Mouse (Mus musculus): ENCODE data around the gene Spata48. TPM values are rescaled to one million over a fixed set of nuclear protein-coding genes. Genes with fewer than 3 reads are reported as not detected.

Spata48 gene
- total RNA-seq (2022), result under 1 TPM; 0.62 to 0.91 (median 0.80) TPM

DNA sequence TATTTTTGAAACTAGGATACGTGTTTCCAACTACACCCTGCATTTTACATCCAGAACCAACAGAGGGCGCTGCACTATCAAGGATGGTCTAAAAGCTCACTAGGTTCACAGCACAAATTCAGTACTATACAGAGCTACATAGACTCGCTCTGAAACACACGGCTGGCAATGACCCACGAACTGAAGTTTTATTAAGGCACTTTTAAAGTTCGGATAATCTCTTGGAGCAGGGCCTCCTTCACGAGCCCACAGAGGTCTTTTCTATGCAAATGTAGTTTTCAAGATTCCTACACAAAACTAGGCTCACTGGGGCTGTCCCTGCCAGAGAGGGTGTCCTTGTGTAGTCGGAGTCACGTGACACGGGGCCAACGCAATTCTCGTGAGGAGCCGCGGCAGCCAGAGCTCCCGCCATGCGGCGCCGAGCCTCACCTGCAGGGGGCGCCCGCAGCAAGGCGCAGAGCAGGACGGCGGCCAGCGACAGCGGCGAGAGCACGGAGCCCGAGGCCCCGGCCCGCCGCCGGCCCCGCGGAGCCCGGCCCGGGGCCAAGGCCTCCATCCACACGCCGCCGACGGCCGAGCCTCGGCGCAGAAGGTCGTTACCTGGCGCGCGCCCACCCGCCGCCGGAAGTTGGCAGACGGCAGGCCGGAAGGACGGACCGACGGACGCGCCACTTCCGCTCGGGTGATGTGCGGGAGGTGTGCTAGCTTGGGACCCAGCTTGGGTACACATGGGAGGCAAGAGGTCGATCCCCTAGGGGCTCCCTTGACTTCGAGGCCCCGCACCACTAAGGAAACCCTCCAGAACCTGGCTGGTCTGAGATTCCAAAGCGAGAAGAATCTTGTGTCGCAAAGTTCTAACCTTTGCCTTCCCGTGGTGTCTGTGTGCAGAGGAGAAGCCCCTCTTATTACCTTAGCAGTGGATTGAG, at the start of gene Spata48, which contains the start of gene Zpbp:
Spata48 (plus strand) TSS at position 460 of the 926 bp plus-strand sequence.
Zpbp (minus strand) TSS at position 774 of the 926 bp plus-strand sequence.
- peak; percentile 72 to 85 for DNase-seq (ENCODE audit: low spot score in 2 of 2)

DNA sequence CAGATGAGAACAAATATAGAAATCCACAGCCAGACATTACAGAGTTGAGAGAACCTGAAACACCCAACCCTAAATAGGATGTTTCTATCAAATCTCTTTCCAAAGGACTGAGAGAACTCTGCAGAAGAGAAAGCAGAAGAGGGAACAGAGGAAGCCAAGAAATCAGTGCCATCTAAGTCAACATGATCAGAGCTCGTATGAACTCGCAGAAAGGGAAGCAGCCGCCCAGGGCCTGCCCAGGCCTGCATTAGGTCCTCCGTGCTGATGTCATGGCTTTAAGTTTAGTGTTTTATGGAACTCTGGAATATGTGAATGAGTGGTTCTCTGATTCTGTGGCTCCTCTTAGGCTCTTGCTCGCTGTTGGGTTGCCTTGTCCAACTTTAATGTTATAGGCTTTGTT, 47.7 kb upstream of the Spata48 start:
- no peak for DNase-seq (ENCODE audit: low spot score in 2 of 2)

DNA sequence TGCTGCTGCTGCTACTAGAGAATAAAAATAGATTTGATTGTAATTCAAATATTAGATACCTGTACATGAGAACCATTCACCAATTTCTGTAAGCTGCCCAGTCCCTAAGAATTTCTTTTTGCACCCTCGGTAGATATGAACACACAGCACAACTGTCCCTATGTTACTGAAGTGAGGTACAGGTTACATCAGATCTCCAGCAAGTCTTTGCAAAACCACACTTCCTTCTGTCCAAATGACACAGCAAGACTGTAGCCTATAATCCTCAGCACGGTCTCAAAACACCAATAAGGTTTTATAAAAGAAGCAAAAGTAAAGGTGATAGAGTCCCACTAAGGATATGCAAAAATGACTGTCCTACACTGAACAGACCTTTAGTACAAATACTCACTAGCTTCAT, 44.5 kb upstream of the Spata48 start:
- no peak for DNase-seq (ENCODE audit: low spot score in 2 of 2)

DNA sequence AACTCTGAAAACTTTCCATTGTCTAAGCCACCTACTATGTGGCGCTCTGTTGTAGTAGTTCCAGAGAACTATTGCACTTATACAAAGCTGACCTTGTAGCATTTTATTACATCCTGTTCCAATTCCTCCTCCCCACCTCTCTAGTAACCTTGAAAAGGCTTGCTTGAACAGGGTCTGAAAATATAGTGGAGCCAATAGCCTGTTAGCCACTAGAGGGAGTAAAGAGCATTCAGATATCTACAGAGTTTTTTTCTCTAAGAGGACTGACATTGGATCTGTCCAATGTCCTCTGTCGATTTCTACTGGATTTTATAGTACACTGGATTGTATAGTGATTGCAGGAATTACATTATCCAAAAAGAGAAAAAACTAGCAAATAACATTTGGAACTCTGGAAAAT, 6.9 kb upstream of the Spata48 start:
- no peak for DNase-seq (ENCODE audit: low spot score in 2 of 2)

DNA sequence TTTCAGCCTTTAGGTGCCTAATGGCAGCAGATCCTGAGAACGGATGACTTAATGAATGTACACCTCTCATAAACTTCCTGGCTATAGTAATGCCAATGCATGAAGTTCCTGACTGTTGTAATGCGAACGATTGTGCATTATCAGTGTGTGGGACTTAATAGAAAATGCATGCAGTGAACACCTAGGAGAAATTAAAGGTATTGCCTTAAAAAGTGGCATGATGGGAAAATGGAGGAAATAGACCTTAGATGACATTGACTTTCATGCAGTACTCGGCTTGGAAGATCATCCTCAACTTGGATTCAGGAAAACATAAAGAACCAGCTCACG, 632 bp downstream of the Spata48 start:
- DNase-seq (ENCODE audit: low spot score in 2 of 2), result no peak

DNA sequence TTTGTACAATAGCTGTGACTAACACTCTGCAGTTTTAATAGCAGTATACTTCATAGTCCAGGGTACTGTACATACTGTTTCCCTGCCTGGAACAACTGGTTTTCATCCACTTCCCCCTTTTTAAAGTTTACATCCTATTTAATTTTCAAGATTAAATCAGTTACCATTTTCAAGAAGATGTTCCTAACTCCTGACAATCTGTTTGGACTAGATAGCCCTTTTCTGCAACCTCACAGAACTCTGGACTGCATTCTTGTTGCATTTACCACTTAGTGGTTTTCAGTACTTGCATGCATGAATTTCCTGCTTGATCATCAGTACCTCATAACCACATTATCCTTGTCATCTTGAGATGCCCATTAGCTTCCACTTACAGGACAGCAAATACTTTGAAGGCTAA, 7.0 kb downstream of the Spata48 start:
- DNase-seq (ENCODE audit: low spot score in 2 of 2), result no peak

DNA sequence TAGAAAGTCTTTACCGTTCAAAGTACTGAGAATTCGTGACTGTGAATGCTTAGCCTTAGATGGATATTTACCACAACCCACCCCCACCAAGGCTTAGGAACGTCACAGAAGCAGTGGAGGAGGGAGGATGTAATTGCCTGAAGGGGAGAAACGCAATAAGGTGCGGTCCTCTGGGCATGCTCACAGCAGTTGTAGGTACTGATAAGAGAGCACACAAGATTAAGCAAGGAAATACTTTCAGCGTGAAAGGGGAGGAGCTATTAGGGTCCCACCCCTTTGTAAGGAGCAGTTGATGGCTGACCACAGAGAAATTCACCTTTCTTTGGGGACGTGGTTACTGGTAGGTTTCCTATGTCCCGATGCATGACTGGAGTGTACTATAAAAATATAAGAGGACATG, 22.5 kb downstream of the Spata48 start:
- no peak for DNase-seq (ENCODE audit: low spot score in 2 of 2)

DNA sequence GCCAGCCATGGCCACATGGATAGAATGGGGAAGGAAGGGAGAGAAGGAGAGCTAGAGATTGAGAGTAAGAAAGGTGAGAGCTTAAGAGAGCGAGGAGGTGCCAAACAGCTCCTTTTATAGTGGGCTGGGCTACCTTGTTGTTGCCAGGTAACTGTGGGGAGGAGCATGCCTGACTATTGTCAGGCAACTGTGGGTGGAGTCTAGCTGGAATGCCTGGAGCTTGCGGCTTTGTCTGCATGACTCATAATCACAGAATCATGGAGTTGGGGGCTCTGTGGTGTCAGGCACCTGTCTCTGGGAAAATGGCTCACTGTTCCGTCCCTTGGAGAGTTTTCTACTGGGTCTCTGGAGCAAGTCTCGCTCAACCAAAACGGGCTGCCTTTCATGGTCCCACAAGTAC, 30.1 kb downstream of the Spata48 start:
- DNase-seq (ENCODE audit: low spot score in 2 of 2), result no peak

DNA sequence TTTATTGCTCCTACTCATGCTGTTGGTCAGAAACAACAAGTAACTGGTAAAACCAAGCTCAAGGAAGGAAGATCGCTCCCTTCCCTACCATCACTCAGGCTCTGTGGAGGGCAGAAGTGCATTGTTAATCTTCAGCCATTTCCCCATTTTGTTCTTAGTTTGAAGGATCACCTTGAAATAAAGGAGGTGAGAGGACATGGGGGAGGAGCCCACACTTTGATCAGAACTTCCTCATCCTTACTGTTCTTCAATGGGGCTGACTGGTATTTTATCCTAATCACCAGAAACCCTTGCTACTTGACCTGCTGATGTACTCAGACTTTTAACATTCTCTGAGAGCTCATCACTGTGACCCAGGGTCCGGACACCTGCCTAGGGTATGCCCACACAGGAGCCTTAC, 33.8 kb downstream of the Spata48 start:
- DNase-seq (ENCODE audit: low spot score in 2 of 2), result no peak

DNA sequence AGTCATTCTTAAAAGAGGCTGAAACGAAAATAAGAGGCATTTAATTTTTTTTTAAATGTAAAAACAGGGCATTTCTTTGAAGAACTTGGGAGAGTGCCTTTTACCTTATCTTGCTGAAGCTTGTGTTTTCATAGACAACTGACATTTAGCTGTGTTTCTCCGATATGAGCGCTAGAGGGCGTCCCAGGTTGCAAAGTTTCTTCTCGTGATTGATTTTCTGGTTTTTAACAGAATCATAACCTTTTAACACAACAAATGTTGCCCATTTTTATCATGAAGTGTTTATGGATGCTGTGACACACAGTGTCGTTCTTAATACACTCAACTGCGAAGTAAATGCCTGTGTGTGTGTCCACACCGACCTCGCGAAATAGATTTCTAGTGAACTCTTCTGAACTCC, 38.0 kb downstream of the Spata48 start:
- no peak for DNase-seq (ENCODE audit: low spot score in 2 of 2)

DNA sequence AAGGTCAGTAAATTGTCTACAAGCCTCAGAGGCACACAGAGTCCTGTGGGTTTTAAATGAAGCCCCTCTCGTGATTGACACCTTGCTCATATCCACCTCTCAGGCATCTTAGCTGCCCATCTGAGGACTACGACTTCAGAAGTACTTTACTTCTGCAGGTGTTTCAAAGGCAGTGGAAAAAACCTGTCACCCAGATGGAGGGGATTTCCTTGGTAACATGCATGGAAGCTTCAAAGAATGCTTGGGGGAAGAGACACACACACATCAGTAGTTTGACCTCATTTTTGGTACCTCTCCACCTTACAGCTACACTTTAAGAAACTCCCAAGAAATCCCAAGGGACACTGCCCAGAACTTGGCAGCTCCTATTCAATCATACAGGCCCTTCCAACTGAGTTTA, 44.3 kb downstream of the Spata48 start:
- DNase-seq (ENCODE audit: low spot score in 2 of 2), result no peak

DNA sequence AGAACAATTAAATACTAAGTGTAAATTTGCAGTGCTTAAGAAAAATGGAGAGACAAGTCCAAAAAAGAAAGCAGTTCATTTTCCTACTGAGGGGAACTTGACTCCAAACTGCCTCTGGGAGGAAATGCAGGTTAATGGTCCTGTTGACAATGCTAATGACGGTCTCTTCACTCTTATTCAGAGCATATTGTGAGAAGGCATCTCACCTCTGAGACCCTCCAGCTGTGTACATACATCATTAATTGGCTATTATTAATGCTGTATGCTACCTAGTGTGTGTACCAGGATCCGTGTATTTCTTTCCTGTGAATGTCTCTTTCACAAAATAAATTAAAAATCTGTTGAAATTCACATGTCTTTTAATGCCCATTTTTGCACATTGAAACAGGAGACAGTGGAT, 47.5 kb downstream of the Spata48 start:
- DNase-seq (ENCODE audit: low spot score in 2 of 2), result no peak

DNA sequence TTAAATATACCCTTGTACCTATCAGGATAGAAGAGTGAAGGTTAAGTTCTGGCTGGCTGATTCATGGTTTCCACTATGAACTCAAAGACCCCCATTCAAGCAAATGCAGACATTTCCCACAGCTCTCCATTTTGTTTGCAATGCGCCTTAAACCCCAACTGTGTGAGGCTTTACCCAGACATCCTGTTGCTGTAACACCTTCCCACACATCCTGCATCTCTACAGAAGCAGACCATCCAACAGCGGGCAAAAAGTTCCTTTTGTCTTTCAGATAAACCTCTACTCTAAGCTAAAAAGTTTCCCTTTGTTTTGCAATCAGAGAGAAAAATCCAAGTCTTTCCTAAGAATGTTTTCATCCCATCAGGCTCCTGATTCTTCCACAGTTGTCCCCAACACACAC, 50.2 kb downstream of the Spata48 start:
- no peak for DNase-seq (ENCODE audit: low spot score in 2 of 2)

DNA sequence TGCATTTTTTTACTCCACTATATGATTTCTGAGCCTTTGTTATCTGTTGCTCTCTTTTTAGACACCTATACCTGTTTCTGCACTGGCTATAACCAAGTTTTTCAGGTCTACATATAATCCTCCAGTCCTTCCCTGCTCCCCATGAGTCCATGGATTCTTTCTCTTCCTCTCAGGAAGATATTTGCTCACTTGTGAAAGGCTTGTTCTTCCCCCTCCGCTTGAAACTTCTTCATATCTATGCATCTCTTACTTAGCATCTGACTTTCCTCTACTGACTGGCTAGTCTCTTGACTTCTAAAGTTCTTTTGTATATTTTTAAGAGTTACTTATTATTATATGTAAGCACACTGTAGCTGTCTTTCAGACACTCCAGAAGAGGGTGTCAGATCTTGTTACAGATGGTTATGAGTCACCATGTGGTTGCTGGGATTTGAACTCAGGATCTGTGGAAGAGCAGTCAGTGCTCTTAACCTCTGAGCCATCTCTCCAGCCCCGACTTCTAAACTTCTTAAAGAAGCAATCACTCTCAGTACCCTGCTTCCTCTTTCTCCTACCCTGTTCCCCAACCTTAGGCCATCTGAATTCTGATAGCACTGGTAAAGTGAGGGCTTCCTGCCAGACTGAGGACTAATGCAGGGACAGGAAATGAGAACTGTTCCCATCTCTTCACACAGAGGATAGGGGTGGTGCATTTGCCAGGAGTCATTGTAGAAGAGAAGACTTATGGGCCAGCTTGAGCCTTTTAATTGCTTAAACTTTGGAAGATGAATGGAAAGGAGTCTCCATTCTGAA, 51.3 kb downstream of the Spata48 start:
- no peak for DNase-seq (ENCODE audit: low spot score in 2 of 2)

DNA sequence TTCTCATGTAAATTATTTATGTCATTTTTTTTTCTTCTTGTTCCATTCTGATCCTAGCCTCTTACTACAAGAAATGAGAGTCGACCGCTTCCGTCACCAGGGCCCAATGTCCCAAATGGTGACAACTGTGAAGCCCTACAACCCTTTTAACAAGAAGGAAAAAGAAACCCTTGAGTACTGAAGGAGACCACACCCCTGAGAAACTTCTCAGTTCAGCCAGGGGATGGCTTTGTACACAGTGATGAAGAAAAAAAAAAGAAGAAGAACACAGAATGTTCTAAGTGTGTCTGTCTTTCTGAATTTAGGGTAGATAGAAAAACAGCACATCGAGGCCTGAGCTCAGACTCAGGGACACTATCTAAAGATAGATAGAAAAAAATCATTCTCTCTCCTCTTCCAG, 53.0 kb downstream of the Spata48 start:
- no peak for DNase-seq (ENCODE audit: low spot score in 2 of 2)

DNA sequence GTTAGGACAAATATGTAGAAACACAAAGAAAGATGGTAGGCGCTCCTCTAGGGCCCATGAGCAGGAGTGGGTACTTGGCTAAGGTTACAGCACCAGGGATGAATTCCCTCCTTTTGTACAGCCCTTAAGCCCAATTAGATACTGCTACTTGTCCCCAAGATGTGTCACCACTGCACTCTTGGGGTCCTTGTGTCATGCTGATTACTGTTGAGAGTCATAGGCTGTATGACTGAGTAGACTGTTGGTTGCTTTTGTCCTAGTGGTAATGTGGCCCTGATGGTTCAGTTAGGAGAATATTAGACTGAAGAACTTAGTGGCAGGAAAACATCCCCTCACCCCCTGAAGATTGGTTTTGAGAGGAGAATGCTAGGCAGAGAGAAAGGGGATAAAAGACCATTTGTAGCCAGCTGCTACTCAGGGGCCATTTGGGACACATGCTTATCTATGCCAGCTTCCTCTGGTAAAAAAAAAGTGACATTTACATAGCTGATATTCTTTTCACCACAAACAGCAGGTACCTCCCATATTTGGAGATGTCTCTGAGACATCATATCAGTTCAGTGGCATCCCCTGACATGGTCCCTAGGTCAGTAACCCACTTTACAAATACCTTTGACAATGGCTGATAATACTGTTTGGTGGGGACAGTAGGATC, 56.0 kb downstream of the Spata48 start:
- no peak for DNase-seq (ENCODE audit: low spot score in 2 of 2)

DNA sequence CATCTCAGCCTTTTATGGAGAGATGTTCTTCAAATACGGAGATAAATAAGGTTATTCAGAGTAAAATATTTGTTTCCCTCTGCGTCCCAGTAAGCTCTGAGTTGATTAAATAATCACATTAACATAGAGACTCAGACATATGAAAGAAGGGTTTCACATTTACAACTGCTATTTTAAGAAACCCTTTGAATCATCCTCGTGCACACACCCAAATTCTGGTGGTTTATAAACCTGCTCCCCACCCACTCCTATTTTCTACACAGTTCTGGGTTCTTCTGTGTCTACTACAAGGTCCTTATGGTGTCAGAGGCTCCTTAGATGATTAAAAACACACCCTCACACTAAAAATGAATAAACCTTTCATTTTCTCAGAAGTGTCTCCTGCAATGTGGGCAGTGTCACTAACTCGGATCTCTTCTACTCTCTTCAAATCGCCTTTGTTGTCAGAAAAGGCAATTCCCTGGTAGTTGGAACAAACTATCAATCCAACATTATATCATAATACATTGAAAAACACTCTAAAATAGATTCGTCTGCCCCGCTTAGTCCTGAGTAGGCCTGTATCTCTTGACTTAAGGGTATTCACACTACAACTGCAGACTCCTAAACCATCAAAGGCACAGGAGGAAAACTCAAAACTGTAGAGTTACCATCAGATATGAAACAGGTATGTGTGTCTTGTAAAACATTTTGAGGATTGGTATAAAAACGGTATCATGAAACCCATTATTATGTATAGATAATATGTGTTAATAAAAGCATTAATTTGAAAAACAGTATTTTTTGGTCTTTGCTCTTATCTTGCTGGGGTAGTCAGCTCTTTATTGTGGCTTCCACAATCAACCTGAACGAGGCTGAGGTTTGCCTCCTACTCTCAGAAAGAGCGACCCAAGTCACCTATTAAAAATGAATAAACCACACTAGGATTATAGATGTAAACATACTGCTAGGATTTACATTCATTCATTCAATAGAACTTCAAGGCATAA, 57.7 kb downstream of the Spata48 start:
- DNase-seq (ENCODE audit: low spot score in 2 of 2), result no peak

DNA sequence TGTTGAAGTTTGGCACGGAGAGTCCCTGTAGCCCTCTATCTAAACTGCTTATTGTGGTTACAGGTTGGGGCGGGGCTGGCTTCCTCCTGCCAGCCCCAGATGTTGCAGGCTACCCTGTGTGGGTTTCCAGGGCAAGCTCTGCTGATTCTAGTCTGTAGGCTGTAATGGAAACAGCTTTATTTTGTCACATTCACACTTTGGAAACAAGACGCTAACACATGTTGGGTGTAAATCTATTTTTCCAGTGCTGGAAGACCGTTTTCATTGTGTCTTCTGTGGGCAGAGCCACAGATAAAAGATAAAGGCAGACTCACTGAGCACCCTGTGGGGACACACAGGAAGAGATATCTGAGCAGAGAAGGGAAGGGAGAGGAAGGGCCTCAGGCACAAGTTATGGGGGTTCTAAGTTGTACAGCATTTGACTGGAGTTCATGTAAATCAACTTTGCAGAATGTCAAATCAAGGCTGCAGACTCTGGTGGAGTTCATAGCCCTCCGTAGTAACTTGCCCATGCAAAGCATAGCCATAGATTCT, 60.1 kb downstream of the Spata48 start:
- DNase-seq (ENCODE audit: low spot score in 2 of 2), result no peak

DNA sequence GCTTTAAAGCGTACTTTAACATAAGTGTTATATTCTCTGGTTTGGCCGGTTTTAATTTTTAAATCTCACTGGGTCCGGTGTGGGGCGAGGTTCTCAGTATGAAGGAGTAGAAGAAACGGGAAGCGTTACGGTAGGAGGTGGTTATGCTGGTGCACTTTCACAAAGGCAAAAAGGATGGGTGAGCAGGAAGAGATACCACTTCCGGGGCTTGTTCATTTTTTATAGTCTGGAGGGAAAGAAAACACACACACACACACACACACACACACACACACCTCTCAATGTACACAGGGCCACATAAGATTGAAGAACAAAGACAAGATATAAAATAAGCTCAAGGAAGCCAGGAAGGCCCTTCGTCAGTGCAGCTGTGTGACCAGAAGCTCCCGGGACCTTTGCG, 66.9 kb downstream of the Spata48 start:
- no peak for DNase-seq (ENCODE audit: low spot score in 2 of 2)

DNA sequence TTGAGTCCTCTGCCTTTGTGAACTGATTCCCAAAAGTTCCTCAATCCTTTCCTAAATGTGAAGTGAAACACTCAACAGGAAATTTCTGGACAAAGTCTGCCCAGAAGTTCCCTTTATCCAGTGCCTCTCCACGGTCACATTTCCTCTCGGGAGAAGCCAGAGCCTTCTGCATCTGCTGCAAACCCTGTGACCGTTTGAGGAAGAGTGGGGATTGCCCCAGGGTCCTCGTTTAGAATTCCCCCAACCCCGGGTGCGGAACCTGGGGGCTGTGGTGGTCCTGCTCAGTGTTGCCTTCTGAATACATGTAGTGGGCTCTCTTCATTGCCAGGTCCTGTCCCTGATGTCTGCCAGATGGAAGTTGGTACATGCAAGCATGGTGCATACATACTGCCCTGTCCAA, 67.3 kb downstream of the Spata48 start:
- DNase-seq (ENCODE audit: low spot score in 2 of 2), result no peak

DNA sequence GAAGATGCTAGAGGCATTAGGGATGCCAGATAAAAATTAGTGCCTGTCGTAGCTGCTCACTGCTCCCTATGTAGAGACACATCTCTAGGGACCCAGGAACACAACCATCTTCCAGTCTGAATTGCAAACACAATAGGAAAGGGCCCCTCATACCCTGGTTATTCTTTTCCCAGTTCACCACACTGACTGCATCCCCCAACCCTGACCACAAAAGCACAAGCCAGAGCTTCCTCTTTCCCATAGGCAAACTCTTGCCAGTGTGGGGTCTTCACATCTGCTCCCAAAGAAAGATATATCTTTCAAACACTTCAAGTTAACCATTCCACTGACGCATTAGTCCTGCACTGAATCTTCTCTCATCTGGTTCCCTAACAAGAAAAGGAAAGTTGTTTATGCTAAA, 68.2 kb downstream of the Spata48 start:
- DNase-seq (ENCODE audit: low spot score in 2 of 2), result no peak
